Mouse (Mus musculus) liver, embryonic 12.5 days (tissue): ENCODE data around the gene Zfp184. TPM values are rescaled to one million over a fixed set of nuclear protein-coding genes. Genes with fewer than 3 reads are reported as not detected.

ENCODE experiments used
- ATAC-seq: fragments of 200-750 bp; cut with Nextera tagmentation; 2 replicates; pipeline ENCODE4 v1.8.0; 2017; ENCODE audit warnings: moderate number of reproducible peaks, mild to moderate bottlenecking, moderate library complexity
- H3K27ac ChIP-seq: fragments of 300-500 bp; sonication (generic); 2 replicates; pipeline ENCODE4 v1.5.1; 2016; ENCODE audit warnings: mild to moderate bottlenecking
- H3K27me3 ChIP-seq: fragments of 300-500 bp; sonication (generic); replicated peaks from 2 replicates; pipeline ENCODE4 v1.6.1; 2016; ENCODE audit warnings: mild to moderate bottlenecking, moderate library complexity
- H3K36me3 ChIP-seq: fragments of 300-500 bp; sonication (generic); 2 replicates; pipeline ENCODE4 v1.6.1; 2016; ENCODE audit warnings: mild to moderate bottlenecking, moderate library complexity
- H3K4me1 ChIP-seq: fragments of 300-500 bp; sonication (generic); 2 replicates; pipeline ENCODE4 v1.6.1; 2016
- H3K4me2 ChIP-seq: fragments of 300-500 bp; sonication (generic); 2 replicates; pipeline ENCODE4 v1.6.1; 2016; ENCODE audit warnings: mild to moderate bottlenecking, moderate library complexity
- H3K4me3 ChIP-seq: fragments of 300-500 bp; sonication (generic); 2 replicates; pipeline ENCODE4 v1.5.1; 2016; ENCODE audit warnings: mild to moderate bottlenecking, moderate library complexity
- H3K9ac ChIP-seq: fragments of 300-500 bp; sonication (generic); 2 replicates; pipeline ENCODE4 v1.6.1; 2016; ENCODE audit warnings: mild to moderate bottlenecking, moderate library complexity
- H3K9me3 ChIP-seq: fragments of 300-500 bp; sonication (generic); replicated peaks from 2 replicates; pipeline ENCODE4 v1.6.1; 2016; ENCODE audit warnings: mild to moderate bottlenecking, moderate library complexity
- WGBS: fragments of 180-500 bp; shearing (Covaris S2); methylation state at CpG from one replicate; pipeline ENCODE4 v1.1.7; 2016; ENCODE audit not compliant: insufficient replicate concordance; 5-methylcytosine and 5-hydroxymethylcytosine counted together
- polyA plus RNA-seq: library from polyadenylated mRNA; unstranded; fragments of >200 nt; fragmentation: Nextera tagmentation; extraction: Ambion mirVana; gene quantifications from 2 replicates; pipeline ENCODE4 v1.2.1, GENCODE M21; 2016

Zfp184 gene
- polyA plus RNA-seq, 1 experiment from 2014 or later: 1.9 TPM

DNA sequence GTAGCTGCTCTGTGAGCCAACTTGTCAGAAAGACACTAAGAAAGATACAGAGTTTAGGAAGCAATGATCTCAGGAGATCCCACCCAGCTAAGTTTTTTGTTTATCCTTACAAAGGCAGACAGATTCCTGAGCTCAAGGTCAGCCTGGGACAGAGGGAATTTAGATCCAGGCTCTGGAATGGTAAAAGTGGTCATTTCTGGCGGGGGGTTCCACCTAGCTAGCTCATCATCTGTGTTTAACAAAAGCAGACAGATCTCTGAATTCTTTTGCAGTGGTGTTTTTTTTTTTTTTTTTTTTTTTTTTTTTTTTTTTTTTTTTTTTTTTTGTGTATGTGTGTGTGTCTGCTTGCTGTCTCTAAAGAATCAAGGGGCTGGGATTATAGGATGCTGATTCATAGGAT is 24.4 kb downstream of the Zfp184 start:
- H3K27me3 ChIP-seq: peaks cover 4% of the 10 kb centered on the region; the same call in 1 of the 2 replicates
- H3K36me3 ChIP-seq: no peaks in the 10 kb centered on the region
- no peak overlapping the region for H3K27ac ChIP-seq
- 31% methylated on average over 1 of the region's 1 CpGs for WGBS
- no peak overlapping the region for H3K4me3 ChIP-seq
- H3K9ac ChIP-seq: no peak overlapping the region
- H3K9me3 ChIP-seq: no peaks in the 10 kb centered on the region
- no peak for ATAC-seq
- peaks cover 3% of the 10 kb centered on the region; the same call in 1 of the 2 replicates for H3K4me1 ChIP-seq
- no peak overlapping the region for H3K4me2 ChIP-seq

DNA sequence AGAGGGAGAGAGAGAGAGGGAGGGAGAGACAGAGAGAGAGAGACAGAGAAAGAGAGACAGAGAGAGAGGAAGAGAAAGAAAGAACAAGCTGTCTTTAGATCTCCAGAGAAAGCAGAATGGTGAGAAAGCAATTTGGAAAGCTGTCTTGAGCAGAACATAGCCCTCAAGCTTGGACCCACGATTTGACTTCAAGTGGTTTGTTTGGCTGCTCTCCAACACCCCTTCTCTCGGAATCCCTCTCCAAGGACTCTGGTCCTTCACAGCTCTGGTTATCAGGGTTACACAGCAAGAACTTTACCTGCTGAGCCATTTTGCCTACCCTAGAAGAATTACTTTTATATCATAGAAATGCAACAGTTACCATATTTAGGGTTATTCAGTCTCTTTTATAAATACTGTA is 24.9 kb downstream of the Zfp184 start:
- H3K9ac ChIP-seq: no peak overlapping the region
- WGBS: 33% methylated on average over 2 of the region's 2 CpGs
- no peak overlapping the region for H3K4me2 ChIP-seq
- no peak for ATAC-seq
- H3K4me1 ChIP-seq: peaks cover 3% of the 10 kb centered on the region; the same call in 1 of the 2 replicates
- H3K9me3 ChIP-seq: no peaks in the 10 kb centered on the region
- no peak overlapping the region for H3K4me3 ChIP-seq
- peaks cover 4% of the 10 kb centered on the region; the same call in 1 of the 2 replicates for H3K27me3 ChIP-seq
- H3K36me3 ChIP-seq: no peaks in the 10 kb centered on the region
- no peak overlapping the region for H3K27ac ChIP-seq

DNA sequence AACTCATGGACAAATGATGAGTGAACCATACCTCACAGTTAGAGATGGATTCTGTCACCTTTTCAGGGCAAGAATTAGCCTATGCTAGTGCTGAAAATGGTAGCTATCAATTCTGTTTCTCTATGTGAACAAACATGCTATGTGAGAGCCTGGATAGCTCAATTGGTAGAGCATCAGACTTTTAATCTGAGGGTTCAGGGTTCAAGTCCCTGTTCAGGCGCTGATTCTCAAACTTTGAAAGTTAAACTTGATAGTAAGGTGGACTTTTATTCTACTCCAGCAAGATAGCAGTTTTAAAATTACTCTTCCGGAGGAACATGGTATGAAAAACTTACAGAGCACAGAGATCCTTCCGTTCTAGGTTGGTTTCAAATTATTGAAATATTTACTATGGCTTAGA is 26.7 kb downstream of the Zfp184 start:
- no peak overlapping the region for H3K9ac ChIP-seq
- H3K27me3 ChIP-seq: 0 out of 2 replicates have a peak, but pooled peaks cover 4% of the 10 kb centered on the region
- no peak overlapping the region for H3K27ac ChIP-seq
- peaks cover 10% of the 10 kb centered on the region; the same call in 1 of the 2 replicates for H3K4me1 ChIP-seq
- no peak overlapping the region for H3K4me3 ChIP-seq
- ATAC-seq: no peak
- H3K4me2 ChIP-seq: no peak overlapping the region
- H3K9me3 ChIP-seq: no peaks in the 10 kb centered on the region
- no peaks in the 10 kb centered on the region for H3K36me3 ChIP-seq
- WGBS: 17% methylated on average over 3 of the region's 3 CpGs

DNA sequence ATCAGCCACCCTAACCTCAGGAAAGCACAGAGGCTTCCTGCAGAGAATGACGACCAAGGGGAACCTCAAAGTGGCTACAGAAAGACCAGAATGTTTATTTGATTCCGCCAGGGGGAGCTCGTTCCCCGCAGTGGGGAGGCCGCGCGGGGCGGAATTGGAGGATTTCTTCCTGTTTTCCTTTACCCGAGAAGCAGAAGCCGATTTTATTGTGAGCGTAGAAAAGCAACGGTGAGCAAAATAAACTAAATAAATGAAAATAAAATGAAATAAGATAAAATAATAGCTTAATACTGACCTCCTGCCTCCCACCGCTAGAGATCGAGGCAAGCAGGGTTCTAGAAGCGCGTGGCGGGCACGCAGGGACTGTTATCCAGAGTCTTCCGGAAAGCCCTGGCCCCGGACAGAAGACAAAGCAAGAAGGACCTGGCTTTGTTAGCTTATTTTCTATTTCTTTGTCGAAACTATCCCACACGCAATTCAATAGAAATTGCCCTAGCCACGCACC is 29.4 kb downstream of the Zfp184 start:
- peak; percentile 83 for ATAC-seq
- peaks cover 15% of the 10 kb centered on the region for H3K27me3 ChIP-seq
- no peaks in the 10 kb centered on the region for H3K36me3 ChIP-seq
- WGBS: under 1% methylated on average over 23 of the region's 23 CpGs
- peaks cover 10% of the 10 kb centered on the region; the same call in 1 of the 2 replicates for H3K4me1 ChIP-seq
- H3K4me3 ChIP-seq: peak overlapping the region; percentile 71
- H3K4me2 ChIP-seq: peak overlapping the region; percentile 52
- peak overlapping the region; percentile 80 for H3K9ac ChIP-seq
- peak overlapping the region; percentile 83 for H3K27ac ChIP-seq
- H3K9me3 ChIP-seq: no peaks in the 10 kb centered on the region

DNA sequence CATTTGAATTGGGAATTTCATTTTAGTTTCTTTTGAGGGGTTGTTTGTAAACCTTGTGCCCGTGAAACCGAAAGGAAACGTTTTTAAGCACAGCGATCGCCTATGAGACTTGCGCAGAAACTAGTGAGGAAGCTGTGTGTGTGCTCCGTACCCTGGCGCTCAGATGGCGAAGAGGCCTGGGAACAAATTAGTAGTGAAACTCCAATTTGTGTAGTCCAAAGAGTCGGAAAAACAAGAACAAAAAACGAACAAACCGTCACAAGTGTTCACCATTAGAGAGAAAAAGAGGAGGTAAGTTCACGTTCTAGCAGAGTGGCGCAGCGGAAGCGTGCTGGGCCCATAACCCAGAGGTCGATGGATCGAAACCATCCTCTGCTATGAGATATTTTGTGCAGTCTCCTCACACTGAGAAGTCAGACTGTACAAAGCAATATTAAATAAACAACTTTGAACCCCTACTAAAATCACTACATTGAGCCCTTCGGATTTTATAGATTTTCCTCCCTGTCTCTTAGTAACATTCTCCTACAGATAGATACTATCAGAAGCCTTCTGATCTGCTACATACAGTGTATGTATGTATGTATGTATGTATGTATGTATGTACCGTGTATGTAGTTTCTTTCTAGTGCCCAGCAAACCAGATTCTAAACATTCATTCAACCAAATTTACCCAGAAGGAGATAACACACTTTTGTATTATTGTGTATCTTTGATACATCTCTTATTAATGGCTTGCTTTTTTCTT is 30.0 kb downstream of the Zfp184 start:
- H3K9me3 ChIP-seq: no peaks in the 10 kb centered on the region
- peaks cover 10% of the 10 kb centered on the region; the same call in 1 of the 2 replicates for H3K4me1 ChIP-seq
- H3K4me3 ChIP-seq: peak overlapping the region; percentile 71
- peaks cover 22% of the 10 kb centered on the region for H3K27me3 ChIP-seq
- H3K27ac ChIP-seq: peak overlapping the region; percentile 83
- peak overlapping the region; percentile 80 for H3K9ac ChIP-seq
- peak overlapping the region; percentile 52 for H3K4me2 ChIP-seq
- ATAC-seq: peak; percentile 93
- no peaks in the 10 kb centered on the region for H3K36me3 ChIP-seq
- 4% methylated on average over 20 of the region's 20 CpGs for WGBS

DNA sequence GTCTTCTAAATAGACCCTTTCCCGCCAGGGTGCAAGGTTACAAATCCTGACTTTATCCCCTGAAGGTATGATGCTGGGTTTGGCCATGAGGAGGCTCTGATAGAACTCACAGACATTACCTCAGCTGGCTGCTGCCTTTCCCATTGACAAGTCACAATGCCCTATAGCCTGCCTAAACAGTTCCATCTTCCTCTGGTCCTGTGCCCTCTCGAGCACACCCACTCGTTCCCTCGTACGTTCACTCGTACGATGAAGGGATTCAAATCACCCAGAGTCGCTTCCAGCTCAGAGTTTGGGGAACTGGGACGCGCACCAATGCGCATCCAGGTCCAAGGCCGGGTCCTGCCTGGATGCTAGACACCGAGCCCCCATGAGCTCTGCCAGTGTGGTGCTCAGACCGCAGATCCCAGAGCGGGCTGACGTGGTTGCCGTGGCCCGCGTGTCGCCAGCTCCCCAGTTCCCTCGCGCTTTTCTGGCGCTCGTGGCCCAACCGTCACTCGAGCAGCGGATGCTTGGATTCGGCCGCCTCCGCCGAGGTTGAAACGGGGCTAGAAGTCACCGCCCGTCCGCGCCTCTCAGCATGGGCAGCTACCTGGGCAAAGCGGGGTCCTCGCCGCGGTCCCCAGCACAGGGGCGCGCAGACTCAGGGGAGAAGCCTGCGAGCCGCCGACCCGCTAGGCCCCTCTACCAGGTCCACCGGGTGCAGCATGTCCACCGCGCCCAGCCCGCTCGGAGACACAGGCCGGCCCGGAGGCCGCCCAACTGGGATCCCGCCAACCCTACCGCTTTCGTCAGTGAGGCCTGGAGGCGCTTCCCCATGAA is 36.3 kb downstream of the Zfp184 start, which contains the start of gene Pom121l2:
Gene Pom121l2 (plus strand): TSS at position 214 of the 822 bp plus-strand sequence.
- H3K9ac ChIP-seq: peak within 1 kb of the TSS; percentile 60; the same call in 1 of the 2 replicates
- H3K27me3 ChIP-seq: peaks cover 77% of the 10 kb centered on the region
- H3K4me1 ChIP-seq: peaks cover 10% of the 10 kb centered on the region; the same call in 1 of the 2 replicates
- H3K36me3 ChIP-seq: no peaks in the 10 kb centered on the region
- H3K27ac ChIP-seq: no peak within 1 kb of the TSS
- peak within 1 kb of the TSS; percentile 52 for H3K4me3 ChIP-seq
- ATAC-seq: no peak
- H3K4me2 ChIP-seq: peak within 1 kb of the TSS; percentile 70
- 1% methylated on average over 58 of the region's 58 CpGs for WGBS
- no peaks in the 10 kb centered on the region for H3K9me3 ChIP-seq

DNA sequence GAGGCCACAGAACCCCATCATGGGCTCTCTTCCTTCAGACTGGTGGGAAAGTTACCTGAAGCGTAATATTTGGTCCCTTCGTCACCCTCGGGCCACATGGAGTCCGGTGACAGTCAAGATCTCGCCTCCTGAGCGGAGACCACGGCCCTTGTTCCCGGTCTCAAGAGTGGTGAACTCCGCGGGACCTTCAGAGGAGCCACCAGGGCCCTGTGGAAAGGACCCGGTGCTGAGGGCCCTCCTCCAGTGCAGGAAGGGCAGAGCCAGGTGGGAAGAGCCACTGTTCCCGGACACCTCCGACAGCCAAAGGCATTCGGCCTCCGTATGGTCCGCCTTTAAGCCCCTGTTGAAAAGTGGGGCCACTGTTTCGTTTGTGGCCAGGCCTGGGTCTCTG is 36.9 kb downstream of the Zfp184 start:
- ATAC-seq: no peak
- Histone ChIP-seq H3K9me3 (no peaks in the 10 kb centered on the region), H3K9ac (no peak overlapping the region; the same call in 1 of the 2 replicates), H3K4me1 (peaks cover 10% of the 10 kb centered on the region; the same call in 1 of the 2 replicates), H3K36me3 (no peaks in the 10 kb centered on the region), H3K4me2 (peak overlapping the region; percentile 70), H3K27ac (no peak overlapping the region), H3K27me3 (peaks cover 83% of the 10 kb centered on the region), H3K4me3 (peak overlapping the region; percentile 52)
- 6% methylated on average over 17 of the region's 17 CpGs for WGBS

DNA sequence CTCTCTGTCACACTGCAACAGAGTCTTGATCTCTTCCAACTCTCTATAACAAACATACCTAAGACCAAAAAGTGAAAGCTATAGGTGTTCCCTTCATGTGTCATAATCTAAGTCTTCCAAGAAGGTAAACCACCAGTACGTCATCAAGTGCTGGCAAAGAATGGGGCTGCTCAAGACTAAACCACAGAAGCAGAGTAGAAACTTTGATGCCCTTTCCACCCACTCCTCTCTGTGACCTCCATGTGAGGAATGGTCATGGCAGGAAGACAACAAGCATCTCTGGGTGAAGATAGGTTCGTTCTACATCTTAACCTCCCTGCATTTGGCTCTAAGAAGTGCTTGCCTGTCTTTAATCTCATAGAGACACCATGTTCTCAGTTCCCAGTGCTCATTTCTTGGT is 39.6 kb downstream of the Zfp184 start:
- Histone ChIP-seq H3K4me2 (no peak overlapping the region), H3K4me3 (no peak overlapping the region), H3K27me3 (peaks cover 85% of the 10 kb centered on the region), H3K4me1 (peaks cover 10% of the 10 kb centered on the region; the same call in 1 of the 2 replicates), H3K9ac (no peak overlapping the region), H3K9me3 (no peaks in the 10 kb centered on the region), H3K36me3 (no peaks in the 10 kb centered on the region), H3K27ac (no peak overlapping the region)
- WGBS: 59% methylated on average over 2 of the region's 2 CpGs
- no peak for ATAC-seq

DNA sequence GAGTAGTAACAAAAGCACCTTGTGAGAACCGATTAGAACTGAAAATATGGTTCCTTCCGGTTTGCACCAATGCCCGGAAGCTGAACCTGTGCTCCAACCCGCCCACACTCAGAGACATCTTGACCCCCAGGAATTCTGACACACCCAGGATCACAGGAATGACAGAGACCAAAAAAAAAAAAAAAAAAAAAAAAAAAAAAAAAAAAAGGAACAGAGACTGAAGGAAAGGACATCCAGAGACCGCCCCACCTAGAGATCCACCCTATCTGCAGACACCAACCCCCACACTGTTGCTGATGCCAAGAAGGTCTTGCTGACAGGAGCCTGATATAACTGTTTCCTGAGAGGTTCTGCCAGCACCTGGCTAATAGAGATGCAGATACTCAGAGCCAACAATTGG is 47.7 kb downstream of the Zfp184 start:
- no peak overlapping the region for H3K4me2 ChIP-seq
- 66% methylated on average over 5 of the region's 5 CpGs for WGBS
- H3K4me3 ChIP-seq: no peak overlapping the region
- no peak overlapping the region for H3K27ac ChIP-seq
- peaks cover 51% of the 10 kb centered on the region for H3K27me3 ChIP-seq
- 0 out of 2 replicates have a peak, but pooled peaks cover 7% of the 10 kb centered on the region for H3K9me3 ChIP-seq
- H3K36me3 ChIP-seq: no peaks in the 10 kb centered on the region
- peaks cover 31% of the 10 kb centered on the region for H3K4me1 ChIP-seq
- no peak overlapping the region for H3K9ac ChIP-seq
- no peak for ATAC-seq

DNA sequence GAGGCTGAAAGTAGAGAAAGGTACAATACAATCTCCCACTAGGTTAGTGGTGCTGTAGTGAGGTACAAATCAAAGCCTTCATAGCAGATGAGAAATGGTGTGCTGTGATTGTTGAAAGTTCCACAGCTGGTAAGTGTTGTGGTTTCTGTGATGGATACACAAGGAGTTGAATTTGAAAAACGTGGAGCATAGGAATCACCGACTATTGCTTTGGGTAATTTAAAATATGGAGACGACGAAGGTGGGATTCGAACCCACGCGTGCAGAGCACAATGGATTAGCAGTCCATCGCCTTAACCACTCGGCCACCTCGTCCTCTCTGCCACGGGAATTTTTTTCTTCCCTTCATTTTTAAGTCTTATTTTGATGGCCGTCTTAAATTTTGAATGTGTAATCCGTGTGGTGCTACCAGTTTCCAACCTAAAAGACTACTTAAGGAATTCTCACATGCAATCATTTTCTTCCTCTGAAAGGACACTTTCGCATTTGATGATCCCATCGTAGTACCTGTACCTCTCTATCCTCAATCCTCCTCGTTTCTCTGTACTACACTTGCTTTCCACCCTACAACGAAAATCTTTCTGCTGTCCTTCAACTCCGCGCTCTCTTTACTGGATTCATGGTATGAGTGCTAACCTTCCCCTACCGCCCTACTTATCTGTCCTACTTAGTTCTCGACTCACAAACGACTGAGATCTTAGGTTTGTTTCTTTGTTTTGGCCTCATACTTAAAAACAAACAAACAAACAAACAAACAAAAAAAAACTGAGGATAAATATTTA is 49.3 kb downstream of the Zfp184 start:
- WGBS: under 1% methylated on average over 22 of the region's 22 CpGs
- H3K36me3 ChIP-seq: no peaks in the 10 kb centered on the region
- 0 out of 2 replicates have a peak, but pooled peaks cover 7% of the 10 kb centered on the region for H3K9me3 ChIP-seq
- peaks cover 56% of the 10 kb centered on the region for H3K27me3 ChIP-seq
- peak overlapping the region; percentile 76 for H3K4me2 ChIP-seq
- peak overlapping the region; percentile 32 for H3K4me3 ChIP-seq
- no peak overlapping the region for H3K27ac ChIP-seq
- peak; percentile 72 for ATAC-seq
- no peak overlapping the region for H3K9ac ChIP-seq
- peaks cover 33% of the 10 kb centered on the region for H3K4me1 ChIP-seq

DNA sequence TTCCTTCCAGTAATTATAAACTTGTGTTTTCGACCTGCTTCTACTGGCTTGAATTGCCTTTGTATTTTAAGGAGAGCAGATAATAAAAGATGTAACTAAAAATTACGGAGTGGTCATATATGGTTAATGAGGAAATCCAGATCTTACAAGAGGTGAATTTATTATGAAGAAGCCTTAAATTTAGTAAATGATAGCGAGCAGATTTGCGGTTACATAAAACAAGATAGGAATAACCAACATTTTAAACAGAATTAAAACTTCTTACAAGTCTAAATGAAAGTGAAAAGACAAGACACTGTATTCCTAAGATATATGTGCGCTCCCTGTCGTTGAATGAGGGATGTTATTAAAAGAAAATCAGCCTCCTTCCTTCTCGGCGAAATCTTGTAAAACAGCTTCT is 50.0 kb downstream of the Zfp184 start:
- H3K4me2 ChIP-seq: peak overlapping the region; percentile 76
- 0 out of 2 replicates have a peak, but pooled peaks cover 7% of the 10 kb centered on the region for H3K9me3 ChIP-seq
- no peak for ATAC-seq
- peak overlapping the region; percentile 59 for H3K4me3 ChIP-seq
- peaks cover 33% of the 10 kb centered on the region for H3K4me1 ChIP-seq
- peak overlapping the region; percentile 44; the same call in 1 of the 2 replicates for H3K9ac ChIP-seq
- WGBS: 5% methylated on average over 8 of the region's 8 CpGs
- peaks cover 60% of the 10 kb centered on the region for H3K27me3 ChIP-seq
- no peaks in the 10 kb centered on the region for H3K36me3 ChIP-seq
- H3K27ac ChIP-seq: no peak overlapping the region
